Mouse (Mus musculus) megakaryocyte progenitor cell, adult 5-6 weeks (primary cell): ENCODE data around the gene Fcer1g. TPM values are rescaled to one million over a fixed set of nuclear protein-coding genes. Genes with fewer than 3 reads are reported as not detected.

ENCODE experiments used
- ATAC-seq: replicated peaks from 2 replicates; pipeline ENCODE4 v1.8.0; 2016; ENCODE audit warnings: mild to moderate bottlenecking, moderate TSS enrichment, inconsistent platforms; ENCODE audit not compliant: poor library complexity
- total RNA-seq, 2 experiments: library from RNA; stranded (forward) in 1 of 2; stranded (reverse) in 1 of 2; fragments of 157-497, 149-512 nt in 1 of 2; fragments of 200-1000 nt in 1 of 2; gene quantifications; 2 replicates each; pipeline versions ENCODE4 v1.2.3 to v1.2.4; 2015 to 2017

Fcer1g gene
- total RNA-seq, 2 experiments from 2014 or later: 178 to 293 TPM

- no peak for ATAC-seq
These were observed 34.2 kb upstream of the Fcer1g start for GRCm38 (mm10) chr1:171268341-171268740.

DNA sequence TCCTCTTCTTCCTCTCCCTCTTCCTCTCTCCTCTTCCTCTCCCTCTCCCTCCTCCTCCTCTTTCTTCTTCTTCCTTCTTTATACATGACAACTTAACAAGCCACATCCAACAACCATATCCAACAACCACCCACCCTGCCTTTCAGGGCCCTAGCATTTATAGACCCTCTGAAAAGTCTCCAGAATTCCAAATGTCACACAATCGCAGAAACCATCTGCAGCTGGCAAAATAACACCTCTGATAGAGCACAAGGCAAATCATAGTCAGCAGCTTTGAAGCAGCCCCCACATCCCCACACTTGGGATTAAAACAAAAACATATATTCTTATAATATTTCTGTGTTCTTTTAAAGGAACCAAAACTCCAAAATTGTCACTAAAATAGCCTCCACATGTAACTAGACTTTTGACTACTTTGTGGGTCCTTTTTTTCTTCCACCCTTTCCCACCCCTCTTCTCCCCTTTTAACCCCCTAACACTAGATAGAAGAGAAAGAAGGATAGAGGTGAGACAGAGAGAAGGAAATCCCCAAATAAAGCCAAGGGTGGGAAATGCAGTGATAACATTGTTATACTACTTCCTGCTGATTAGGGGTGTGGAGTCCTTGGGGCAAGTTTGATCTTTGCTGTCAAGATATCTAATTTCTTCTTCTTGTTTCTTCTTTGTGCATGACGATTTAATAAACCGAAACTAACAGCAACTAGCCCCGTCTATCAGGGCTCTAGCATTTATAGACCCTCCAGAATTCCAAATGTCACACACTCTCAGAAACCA is 32.0 kb upstream of the Fcer1g start:
- ATAC-seq: no peak

GRCm38 (mm10) chr1:171263666-171264461 is 29.7 kb upstream of the Fcer1g start:
- no peak for ATAC-seq

GRCm38 (mm10) chr1:171263185-171263611 is 29.0 kb upstream of the Fcer1g start:
- ATAC-seq: no peak

DNA sequence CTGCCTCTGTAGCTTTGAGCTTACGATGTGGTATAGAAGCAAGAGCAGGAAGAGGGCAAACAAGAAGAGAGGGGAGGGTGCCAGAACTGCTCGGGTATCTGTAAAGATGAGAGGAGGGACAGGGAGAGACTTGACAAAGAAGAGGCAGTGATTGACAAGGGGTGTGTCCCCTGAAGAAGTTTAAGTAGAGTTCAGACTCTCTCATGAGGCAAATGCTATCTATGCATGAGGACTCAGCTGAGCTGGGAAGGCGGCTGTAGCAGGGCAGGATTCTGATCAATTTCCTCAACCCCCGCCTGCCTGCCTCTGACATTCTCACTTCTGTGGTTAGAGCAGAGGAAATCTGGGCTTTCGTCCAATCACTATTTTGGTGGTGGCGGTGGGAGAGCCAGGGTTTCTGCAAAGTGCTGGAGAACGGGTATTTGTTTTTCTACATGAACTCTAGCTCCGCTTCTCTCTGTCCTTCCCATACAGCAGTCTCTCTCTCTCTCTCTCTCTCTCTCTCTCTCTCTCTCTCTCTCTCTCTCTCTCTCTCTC is 28.5 kb upstream of the Fcer1g start:
- ATAC-seq: peak; percentile 50

GRCm38 (mm10) chr1:171260316-171260715 is 26.2 kb upstream of the Fcer1g start:
- ATAC-seq: no peak; the same call in 1 of the 2 replicates

GRCm38 (mm10) chr1:171258921-171259320 is 24.8 kb upstream of the Fcer1g start:
- 0 out of 2 replicates have a peak, but pooled peaks have one; percentile 1 for ATAC-seq

DNA sequence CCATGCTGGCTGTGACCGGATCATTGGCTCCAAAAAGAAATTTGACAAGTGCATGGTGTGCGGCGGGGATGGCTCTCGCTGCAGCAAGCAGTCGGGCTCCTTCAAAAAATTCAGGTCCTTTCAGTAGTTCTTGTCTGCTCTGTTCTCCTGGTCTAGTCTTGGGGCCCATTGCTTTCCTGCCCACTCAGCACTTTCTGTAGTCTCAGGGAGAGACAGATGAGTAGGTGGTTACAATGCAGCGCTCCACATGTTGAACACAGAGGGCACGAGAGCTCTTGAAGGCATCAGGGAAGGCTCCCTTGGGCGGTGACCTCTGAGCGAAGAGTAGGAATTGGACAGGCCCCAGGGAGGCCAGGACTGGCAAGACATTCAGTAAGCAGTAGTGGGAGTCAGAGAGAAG is 23.6 kb upstream of the Fcer1g start:
- ATAC-seq: no peak

GRCm38 (mm10) chr1:171256937-171257548 is 22.9 kb upstream of the Fcer1g start:
- ATAC-seq: peak; percentile 82

DNA sequence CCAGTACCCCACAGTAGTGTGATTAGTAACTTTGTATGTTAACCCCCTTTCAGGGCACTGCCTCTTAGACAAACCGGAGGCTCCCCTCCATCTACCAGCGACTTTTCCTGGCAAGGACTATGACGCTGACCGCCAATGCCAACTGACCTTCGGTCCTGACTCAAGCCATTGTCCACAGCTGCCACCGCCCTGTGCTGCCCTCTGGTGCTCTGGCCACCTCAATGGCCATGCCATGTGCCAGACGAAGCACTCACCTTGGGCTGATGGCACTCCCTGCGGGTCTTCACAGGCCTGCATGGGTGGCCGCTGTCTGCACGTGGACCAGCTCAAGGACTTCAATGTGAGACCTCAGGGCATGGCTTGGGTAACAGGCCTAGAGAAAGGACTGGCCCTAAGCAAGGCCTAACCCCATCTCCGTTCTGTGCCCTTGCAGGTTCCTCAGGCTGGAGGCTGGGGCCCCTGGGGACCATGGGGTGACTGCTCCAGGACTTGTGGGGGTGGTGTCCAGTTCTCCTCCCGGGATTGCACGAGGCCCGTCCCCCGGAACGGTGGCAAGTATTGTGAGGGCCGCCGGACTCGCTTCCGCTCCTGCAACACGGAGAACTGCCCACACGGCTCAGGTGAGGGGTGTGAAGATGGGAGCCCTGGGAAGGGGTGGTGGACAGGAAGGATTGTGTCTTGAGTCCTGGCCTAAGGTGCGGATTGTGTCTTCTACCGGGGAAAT is 22.1 kb upstream of the Fcer1g start:
- ATAC-seq: no peak

- no peak for ATAC-seq
These were observed 18.2 kb upstream of the Fcer1g start for GRCm38 (mm10) chr1:171252415-171252814.

GRCm38 (mm10) chr1:171251594-171252324 is 17.6 kb upstream of the Fcer1g start:
- ATAC-seq: no peak

DNA sequence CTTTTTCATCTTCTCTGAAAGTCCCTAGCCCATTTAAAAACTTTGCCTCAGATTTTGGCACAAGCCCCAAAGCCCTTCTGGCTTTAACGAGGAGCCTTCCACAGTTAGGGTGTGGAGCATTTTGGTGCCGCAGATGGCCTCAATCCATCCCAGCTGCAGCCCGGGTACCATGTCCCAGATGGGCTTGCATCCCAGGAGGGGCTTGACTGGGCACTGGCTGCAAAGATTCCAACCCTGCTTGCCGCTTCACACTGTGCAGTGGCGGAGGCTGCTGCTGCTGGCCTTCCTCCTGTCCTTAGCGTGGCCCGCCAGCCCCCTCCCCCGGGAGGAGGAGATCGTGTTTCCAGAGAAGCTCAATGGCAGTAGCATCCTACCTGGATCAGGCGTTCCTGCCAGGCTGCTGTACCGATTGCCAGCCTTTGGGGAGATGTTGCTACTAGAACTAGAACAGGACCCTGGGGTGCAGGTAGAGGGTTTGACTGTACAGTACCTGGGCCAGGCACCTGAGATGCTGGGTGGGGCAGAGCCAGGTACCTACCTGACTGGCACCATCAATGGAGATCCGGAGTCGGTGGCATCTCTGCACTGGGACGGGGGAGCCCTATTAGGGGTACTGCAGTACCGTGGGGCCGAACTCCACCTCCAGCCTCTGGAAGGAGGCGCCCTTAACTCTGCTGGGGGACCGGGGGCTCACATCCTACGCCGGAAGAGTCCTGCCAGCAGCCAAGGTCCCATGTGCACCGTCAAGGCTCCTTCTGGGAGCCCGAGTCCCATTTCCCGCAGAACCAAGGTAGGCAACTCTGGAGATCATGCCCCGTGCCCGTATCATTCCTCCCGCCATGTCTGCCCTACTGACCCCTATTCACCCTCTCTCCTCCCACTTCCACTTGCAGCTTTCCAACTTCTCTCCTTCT is 16.8 kb upstream of the Fcer1g start, which contains the start of gene Ndufs2:
Gene Ndufs2, minus strand, starts transcription at position 709 of the 914 bp plus-strand sequence.
- no peak for ATAC-seq

GRCm38 (mm10) chr1:171249913-171250600 is 15.9 kb upstream of the Fcer1g start, which contains the start of gene Adamts4:
Gene Adamts4 (plus strand): TSS chr1:171250421.
- no peak for ATAC-seq

GRCm38 (mm10) chr1:171248386-171249226 is 14.4 kb upstream of the Fcer1g start:
- ATAC-seq: no peak

DNA sequence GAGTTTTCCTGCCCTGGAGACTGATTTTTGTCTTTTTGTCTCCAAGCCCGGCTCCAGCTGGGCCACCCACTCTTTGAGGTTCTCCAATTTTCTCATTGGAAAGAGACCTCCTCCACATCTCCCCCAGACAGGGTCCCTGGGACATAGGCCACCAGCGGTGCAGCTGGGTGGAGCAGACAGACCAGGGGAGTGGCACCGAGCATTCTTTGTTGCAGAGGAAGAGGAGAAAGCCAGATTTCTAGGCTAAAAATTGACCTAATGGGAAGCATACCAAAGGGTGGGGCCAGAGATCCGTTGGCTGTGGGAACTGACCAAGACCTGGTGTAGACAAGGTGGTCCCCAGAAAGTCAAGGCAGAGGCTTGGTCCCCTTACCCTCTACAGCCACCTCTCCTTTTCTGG is 13.8 kb upstream of the Fcer1g start:
- no peak for ATAC-seq

DNA sequence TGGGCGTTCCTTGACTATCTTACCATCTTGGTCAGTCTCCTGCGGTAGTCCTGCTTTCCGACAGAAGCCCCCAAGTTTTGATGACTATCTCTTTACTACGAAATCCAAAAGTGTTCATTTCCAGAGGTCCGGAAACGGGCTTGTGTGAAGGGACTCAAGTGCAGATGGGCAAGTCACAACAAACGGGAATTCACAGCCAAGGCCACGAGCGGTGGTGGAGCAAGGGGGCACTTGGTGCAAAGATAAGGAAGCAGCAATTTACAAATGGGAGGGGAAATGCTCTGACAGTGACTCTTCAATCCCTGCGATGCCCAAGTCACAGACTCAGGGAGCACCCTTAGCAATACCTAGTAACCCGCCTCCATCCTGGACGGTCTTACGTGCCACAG is 13.3 kb upstream of the Fcer1g start:
- peak; percentile 21 for ATAC-seq
